Mouse (Mus musculus) megakaryocyte, embryonic 14.5 days (primary cell): Measurements from ENCODE around the gene Tdrd7. TPM values are rescaled to one million over a fixed set of nuclear protein-coding genes. Genes with fewer than 3 reads are reported as not detected.

Experiments
- H3K27me3 ChIP-seq: replicated peaks from 2 replicates; pipeline ENCODE3; 2012; ENCODE audit warnings: inconsistent platforms
- H3K36me3 ChIP-seq: replicated peaks from 2 replicates; pipeline ENCODE3; 2012; ENCODE audit warnings: low read length, inconsistent platforms, mixed read lengths
- H3K4me1 ChIP-seq: 2 replicates; pipeline ENCODE4 v1.6.1; 2012; ENCODE audit warnings: inconsistent platforms
- H3K4me3 ChIP-seq: replicated peaks from 2 replicates; pipeline ENCODE3; 2012; ENCODE audit warnings: moderate library complexity, mild to moderate bottlenecking, inconsistent platforms
- H3K9me3 ChIP-seq: 2 replicates; pipeline ENCODE4 v1.6.1; 2012; ENCODE audit warnings: inconsistent platforms
- FLI1 ChIP-seq: IDR thresholded peaks from 2 replicates; pipeline ENCODE4 v1.6.1; 2012; ENCODE audit warnings: low read length, inconsistent platforms, mixed read lengths
- GATA1 ChIP-seq: IDR thresholded peaks from 3 replicates; pipeline ENCODE4 v1.6.1; 2012; ENCODE audit warnings: mixed read lengths, low read length, inconsistent platforms, borderline replicate concordance
- polyA plus RNA-seq: library from polyadenylated mRNA; stranded (reverse); fragments of >175 nt; gene quantifications from 2 replicates; pipeline ENCODE4 v1.2.3, GENCODE M21; 2012; ENCODE audit warnings: low replicate concordance; ENCODE audit not compliant: insufficient read depth

Gene Tdrd7
- polyA plus RNA-seq, 1 experiment = 1.6 TPM

DNA sequence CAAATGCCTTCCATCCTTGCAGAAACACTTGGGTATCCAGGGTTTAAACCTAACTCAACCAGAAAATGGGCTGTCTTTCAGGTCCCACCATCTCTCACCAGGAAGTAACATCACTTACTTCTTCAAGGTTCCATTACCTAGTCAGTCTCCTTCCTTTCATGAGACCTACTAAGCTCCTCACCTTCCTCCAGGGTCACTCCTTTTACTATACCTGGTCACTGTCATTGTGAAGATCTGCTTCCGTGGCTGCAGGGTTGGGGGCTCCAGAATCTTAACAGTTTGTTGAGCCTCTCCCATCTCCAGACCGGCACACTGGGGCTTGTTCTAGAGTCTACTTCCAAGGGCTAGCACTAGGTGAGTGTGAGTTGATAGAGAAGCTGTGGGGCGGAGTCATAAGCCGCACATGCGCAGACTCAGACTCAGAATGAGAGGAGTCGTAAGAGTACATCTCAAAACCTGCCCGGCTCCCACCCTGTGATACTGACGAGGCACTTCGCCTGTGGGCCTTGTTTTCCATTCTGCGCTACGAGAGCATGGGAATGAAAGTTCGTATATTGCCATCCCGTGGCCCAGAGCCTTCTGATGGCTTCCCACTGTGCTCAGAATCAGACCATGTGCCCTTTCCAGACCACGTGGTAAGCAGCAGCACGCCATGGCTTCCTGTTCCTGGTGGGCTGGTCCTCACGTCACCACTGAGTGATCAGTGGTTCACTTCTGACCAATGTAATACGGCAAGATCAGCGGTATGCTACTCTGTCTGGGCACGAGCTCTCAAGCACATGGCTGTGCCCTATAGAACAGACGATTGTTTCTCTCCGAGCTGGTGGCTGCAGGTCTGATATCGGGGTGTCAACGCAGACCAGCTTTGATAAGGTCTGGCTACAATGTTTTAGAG, 11.9 kb upstream of the Tdrd7 start:
- peaks cover 31% of the 10 kb centered on the region for H3K36me3 ChIP-seq
- no peak for TF ChIP-seq FLI1
- TF ChIP-seq GATA1 = no peak
- H3K4me1 ChIP-seq = peaks cover 74% of the 10 kb centered on the region
- H3K27me3 ChIP-seq = peaks cover 3% of the 10 kb centered on the region
- peak overlapping the region; percentile 35 for H3K4me3 ChIP-seq
- peaks cover 19% of the 10 kb centered on the region for H3K9me3 ChIP-seq

DNA sequence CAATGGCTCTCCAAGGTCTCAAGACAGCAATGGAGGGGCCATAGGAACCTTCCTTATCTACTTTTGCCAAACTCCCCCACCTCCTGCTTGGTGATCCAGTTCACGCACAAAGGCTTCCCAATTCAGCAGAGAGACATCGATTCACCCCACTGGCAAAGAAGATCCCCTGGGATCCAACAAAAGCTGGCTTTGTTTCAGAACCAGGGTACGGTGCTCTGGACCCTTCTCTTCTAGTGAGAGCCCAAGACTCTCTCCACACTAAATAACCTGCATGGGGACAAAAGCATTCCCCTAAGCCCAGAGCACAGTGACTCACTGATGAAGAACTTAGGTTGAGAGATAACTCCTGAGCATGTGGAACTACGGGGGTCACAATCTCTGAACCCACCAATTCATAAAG, 9.9 kb upstream of the Tdrd7 start:
- peaks cover 19% of the 10 kb centered on the region for H3K9me3 ChIP-seq
- peaks cover 31% of the 10 kb centered on the region for H3K36me3 ChIP-seq
- H3K4me1 ChIP-seq = peaks cover 54% of the 10 kb centered on the region
- H3K27me3 ChIP-seq = peaks cover 5% of the 10 kb centered on the region
- no peak overlapping the region for H3K4me3 ChIP-seq
- no peak for TF ChIP-seq GATA1
- TF ChIP-seq FLI1 = no peak

DNA sequence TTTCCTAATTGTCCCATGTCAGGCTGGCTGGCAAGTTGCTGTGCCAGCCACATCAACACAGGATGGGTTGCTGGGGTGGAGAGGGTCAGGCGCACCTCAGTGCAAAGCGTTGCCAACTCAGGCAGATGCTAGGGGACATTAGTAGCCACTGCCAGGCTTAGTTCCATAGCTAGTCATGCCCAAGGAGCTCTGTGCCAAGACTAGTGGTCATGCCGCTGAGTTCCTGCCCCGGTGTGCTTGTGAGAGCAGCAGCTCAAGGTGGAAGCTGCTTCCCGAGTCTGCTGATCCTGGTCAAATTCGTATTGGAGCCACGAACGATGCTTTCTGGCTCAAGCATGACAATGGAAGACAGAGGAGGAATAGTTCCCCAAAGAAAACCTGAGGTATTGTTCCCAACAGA, 9.0 kb upstream of the Tdrd7 start:
- H3K9me3 ChIP-seq = peaks cover 19% of the 10 kb centered on the region
- H3K27me3 ChIP-seq = peaks cover 5% of the 10 kb centered on the region
- H3K36me3 ChIP-seq = peaks cover 31% of the 10 kb centered on the region
- H3K4me3 ChIP-seq = no peak overlapping the region
- peaks cover 45% of the 10 kb centered on the region for H3K4me1 ChIP-seq
- no peak for TF ChIP-seq GATA1
- TF ChIP-seq FLI1 = no peak

DNA sequence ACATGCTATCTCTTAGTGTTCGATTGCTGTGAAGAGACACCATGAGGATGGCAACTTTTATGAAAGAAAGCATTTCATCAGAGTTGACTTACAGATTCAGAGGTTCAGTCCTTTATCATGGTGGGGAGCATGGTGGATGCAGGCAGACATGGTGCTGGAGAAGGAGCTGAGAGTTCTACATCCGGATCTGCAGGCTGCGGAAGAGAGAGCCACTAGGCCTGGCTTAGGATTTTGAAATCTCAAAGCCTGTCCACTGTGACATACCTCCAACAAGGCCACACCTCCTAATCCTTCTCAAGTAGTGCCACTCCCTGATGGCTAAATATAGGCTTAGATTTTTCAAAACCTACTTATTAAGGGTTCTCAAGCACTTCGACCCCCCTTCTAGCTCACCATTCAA, 8.4 kb upstream of the Tdrd7 start:
- H3K4me3 ChIP-seq = no peak overlapping the region
- peaks cover 41% of the 10 kb centered on the region for H3K4me1 ChIP-seq
- peaks cover 5% of the 10 kb centered on the region for H3K27me3 ChIP-seq
- peaks cover 31% of the 10 kb centered on the region for H3K36me3 ChIP-seq
- TF ChIP-seq FLI1 (no peak), GATA1 (no peak)
- peaks cover 19% of the 10 kb centered on the region for H3K9me3 ChIP-seq

DNA sequence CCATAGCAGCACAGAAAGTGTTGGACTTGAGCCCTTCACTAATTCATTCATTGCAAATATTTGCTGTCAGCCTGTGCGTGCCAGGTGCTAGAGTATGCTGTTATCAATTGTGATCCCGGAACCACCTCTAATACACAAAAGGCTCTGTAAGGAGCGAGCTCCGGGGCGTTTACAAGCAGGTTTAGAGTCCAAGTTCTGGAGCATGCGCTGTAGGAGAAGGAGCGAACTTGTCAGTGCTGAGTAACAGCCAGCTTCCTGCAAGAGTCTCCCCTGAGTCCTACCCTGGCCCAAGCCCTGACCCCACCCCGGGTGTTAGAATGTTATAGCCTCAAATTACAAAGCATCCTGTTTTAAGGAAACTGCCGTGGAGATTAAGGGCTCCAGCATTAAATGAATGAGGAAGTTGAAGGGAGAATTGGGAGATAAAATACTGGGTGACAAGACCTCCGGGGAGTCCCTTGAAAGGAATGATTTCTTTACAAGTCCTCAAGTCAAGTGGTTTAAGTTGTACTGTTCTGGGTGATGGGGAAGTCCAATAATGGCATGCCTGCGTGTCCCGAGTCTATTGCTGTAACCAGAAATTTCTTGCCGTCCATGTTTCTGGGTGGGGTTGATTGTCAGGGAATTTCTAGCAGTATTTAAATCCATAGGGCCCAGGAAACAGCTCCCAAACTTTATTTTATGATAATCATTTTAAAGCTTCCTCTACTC, 758 bp downstream of the Tdrd7 start:
- Histone ChIP-seq H3K4me1 (peaks cover 61% of the 10 kb centered on the region), H3K36me3 (no peaks in the 10 kb centered on the region), H3K9me3 (no peaks in the 10 kb centered on the region), H3K27me3 (no peaks in the 10 kb centered on the region), H3K4me3 (peak overlapping the region; percentile 51)
- TF ChIP-seq GATA1 (no peak), FLI1 (no peak)

DNA sequence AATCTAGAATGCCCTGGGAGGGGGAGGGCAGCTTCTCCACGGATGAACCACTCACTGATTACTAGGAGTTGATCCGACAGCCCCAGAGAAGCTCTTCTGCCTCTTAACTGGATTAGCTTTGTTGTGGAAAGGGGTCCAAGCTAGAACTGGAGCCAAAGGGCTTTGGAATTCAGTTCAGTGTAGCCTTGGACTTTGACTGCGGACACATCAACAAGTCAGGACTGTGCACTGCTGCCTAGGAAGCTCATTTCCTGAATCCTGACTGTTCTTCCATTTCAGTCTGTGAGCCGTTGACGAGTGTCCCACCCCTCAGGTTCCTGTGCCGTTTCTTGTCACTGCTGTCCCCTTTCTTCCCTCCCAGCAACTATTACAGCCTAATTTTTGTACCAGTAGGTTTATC, 1.6 kb downstream of the Tdrd7 start:
- Histone ChIP-seq H3K9me3 (no peaks in the 10 kb centered on the region), H3K4me3 (no peak overlapping the region), H3K27me3 (no peaks in the 10 kb centered on the region), H3K4me1 (peaks cover 68% of the 10 kb centered on the region), H3K36me3 (no peaks in the 10 kb centered on the region)
- TF ChIP-seq FLI1 = no peak

DNA sequence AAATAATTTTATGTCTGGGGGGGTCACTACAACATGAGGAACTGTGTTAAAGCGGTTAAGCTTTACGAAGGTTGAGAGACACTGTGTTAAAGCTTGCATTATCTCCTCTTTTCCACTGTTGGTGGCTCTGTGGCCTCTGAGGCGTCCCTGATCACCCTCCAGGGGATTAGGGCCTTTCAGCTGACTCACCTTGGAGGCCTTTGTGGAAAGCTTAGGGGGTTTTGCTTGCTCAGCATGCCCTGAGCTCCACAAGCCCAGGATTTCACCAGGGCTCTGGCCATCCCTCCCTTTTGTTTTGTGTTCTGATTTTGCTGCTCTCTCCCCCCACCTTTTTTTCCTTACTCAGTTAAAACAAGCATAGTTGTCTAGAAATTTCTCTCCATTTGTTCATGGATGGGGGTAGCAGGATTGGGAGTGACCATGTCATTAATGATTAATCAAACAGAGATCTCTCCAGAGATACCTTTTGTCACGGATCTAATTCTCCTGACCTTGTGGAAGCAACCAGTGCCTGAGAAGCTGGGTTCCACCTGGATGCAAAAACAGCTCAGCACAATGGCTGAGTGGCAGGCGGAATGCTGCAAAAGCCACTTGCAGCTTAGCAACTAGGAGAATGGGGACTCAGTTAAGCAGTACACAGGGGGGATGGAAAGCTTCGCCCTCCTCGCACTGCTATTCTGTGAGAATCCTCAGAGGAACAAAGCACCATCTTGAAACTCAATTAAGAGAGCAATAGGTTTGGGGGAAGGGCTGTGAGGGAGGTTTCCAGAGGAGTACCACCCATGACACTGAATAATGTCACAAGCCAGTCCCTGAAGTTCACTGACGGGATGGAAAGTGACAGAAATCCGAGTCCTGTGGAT, 2.6 kb downstream of the Tdrd7 start:
- Histone ChIP-seq H3K36me3 (no peaks in the 10 kb centered on the region), H3K4me1 (peaks cover 69% of the 10 kb centered on the region), H3K4me3 (no peak overlapping the region), H3K9me3 (no peaks in the 10 kb centered on the region), H3K27me3 (no peaks in the 10 kb centered on the region)
- TF ChIP-seq FLI1 (no peak), GATA1 (no peak)

DNA sequence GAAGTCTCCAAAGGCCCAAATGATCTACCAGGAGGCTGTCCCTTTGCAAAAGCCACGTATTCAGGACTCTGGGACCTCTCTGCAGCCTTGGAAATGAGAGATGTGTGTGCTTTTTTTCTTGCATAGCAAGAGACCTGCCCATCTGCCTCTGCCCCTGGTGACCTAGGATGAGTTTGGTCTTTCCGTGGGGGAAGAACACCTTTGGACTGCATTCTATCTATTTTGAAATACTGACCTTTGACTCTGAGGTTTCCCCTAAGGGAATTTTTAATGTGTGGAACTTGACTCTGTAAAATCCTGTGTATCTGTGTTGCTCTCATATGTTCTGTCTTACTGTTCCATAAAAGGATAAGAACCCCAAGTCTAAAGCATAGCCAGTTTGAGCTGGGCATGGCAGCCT, 3.9 kb downstream of the Tdrd7 start:
- TF ChIP-seq GATA1 (no peak), FLI1 (no peak)
- H3K27me3 ChIP-seq = no peaks in the 10 kb centered on the region

DNA sequence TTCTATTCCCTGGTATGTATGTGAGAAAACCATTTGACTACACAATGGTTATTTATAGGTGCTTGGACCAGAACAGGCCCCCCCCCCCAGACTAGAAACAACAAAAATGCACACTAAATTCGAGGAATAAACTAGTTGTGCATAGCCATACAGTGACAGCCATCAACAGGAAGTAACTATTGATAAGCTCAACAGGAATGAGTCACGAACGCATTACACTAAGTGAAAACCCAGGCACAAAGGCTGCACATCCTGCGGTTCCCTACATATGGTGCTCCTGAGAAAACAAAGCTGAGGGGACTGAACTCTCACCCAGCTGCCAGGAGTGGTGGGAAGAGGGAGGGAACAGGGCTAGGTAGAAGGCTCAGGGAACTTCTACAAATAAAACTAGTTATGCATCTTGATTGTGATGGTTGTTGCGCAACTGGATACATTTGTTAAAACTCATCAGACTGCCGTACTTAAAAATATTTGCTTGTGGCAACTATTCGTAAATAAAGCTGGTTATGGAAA, 5.0 kb downstream of the Tdrd7 start:
- TF ChIP-seq FLI1 (no peak), GATA1 (no peak)
- Histone ChIP-seq H3K4me1 (peaks cover 85% of the 10 kb centered on the region), H3K9me3 (no peaks in the 10 kb centered on the region), H3K27me3 (no peaks in the 10 kb centered on the region), H3K36me3 (no peaks in the 10 kb centered on the region), H3K4me3 (no peak overlapping the region)

More for the DNA sequence above, 3.9 kb downstream of the Tdrd7 start:
- no peaks in the 10 kb centered on the region for H3K9me3 ChIP-seq
- H3K36me3 ChIP-seq = no peaks in the 10 kb centered on the region
- no peak overlapping the region for H3K4me3 ChIP-seq
- H3K4me1 ChIP-seq = peaks cover 82% of the 10 kb centered on the region

DNA sequence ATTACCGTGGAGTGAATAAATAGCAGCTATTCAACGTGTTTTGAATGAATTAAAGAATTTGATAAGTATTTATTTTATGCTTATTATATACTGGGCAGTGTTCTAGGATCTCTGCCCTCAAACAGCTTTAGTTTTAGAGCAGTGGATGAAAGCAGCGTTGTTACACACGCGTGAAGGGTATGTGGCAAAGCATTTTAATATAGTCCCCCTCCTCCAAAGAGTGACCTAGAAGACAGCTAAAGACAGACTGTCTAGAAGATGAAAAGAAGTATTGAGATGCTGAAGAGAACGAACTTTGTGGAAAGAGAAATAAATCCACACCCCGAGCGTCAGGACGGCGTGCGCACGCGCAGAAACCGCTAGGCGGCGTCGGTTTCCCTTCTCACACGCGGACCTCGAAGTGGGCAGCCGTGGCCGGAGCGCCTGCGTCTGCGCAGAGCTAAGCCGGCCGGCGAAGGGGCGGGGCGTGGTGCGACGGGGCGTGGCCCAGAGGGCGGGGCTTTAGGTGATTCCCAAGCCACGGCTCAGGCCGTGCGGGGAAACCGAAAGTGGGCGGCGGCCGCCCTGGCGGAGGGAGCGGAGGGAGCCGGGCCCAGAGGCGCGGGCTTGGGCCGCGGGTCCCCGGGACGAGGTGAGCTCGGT, 6.8 kb downstream of the Tdrd7 start:
- H3K4me3 ChIP-seq = peak overlapping the region; percentile 97
- peaks cover under 1% of the 10 kb centered on the region for H3K36me3 ChIP-seq
- peaks cover 75% of the 10 kb centered on the region for H3K4me1 ChIP-seq
- H3K27me3 ChIP-seq = no peaks in the 10 kb centered on the region
- H3K9me3 ChIP-seq = no peaks in the 10 kb centered on the region
- no peak for TF ChIP-seq GATA1
- TF ChIP-seq FLI1 = no peak
